Mouse (Mus musculus): ENCODE data around the gene Txlna. TPM values are rescaled to one million over a fixed set of nuclear protein-coding genes. Genes with fewer than 3 reads are reported as not detected.
A peak's percentile ranks its signal among the peaks of the same experiment; 100 is the strongest.

Txlna gene
- total RNA-seq, 1 experiment from 2014 or later, result 41.5 TPM

- ATAC-seq (ENCODE audit: extremely low read depth, insufficient number of reproducible peaks, low FRiP score, poor library complexity, severe bottlenecking), result no peak
Observed at GRCm38 (mm10) chr4:129630944-129631343, 9.9 kb downstream of the Txlna start.

DNA sequence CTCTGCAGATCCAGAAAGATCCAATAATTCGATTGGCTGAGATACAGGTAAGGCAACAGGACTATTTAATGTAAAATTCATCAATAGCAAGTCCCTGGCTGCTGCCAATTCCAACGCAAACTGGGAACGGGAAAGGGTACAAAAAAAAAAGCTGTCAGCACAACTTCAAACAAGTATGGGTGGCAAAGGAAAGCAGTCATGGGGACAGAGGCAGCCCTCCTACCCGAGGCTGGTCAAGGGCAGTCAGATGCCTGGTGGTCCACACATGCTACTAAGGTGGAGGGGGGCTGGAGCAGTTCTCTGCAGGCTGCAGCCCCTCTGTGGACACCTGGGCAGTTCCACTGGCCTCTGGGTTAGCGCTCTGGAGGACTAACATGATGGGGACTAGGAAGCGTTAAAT is 14.8 kb downstream of the Txlna start:
- no peak for ATAC-seq (ENCODE audit: extremely low read depth, insufficient number of reproducible peaks, low FRiP score, poor library complexity, severe bottlenecking)

DNA sequence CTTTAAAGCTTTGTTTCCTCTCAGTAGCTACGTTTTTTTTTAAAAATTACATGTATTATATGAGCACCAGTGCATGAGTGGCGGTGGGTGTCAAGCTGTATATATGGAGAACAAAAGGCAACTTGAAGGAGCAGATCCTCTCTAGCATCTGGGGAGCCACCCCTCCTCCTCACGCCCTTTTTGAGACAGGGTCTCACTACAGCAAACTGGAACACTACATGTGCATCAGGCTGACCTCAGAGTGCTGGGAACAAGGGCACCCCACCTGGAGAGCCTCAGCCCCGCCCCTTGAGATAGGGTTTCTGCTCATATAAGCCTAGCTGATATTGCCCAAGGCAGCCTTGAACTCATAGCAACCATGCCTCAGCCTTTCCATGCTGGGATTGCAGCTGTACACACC is 15.4 kb downstream of the Txlna start:
- ATAC-seq (ENCODE audit: extremely low read depth, insufficient number of reproducible peaks, low FRiP score, poor library complexity, severe bottlenecking), result no peak

DNA sequence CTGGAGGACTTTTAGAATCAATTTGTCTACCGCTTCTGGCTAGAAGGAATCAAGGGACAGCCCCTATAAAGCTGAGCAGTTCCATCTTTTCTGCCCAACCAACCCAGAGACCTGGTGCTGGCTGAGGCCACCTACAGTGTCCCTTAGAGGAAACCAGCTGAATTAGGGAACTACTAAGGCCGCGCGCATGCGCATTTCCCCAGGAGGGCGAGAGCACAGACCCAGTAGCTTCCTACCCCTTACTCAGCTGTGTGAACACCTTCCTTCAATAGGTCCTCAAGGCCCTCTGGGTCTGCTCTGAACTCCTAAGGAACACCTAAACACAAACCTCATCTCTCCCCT is 15.9 kb downstream of the Txlna start:
- peak; percentile 69 for ATAC-seq (ENCODE audit: extremely low read depth, insufficient number of reproducible peaks, low FRiP score, poor library complexity, severe bottlenecking)

- ATAC-seq (ENCODE audit: extremely low read depth, insufficient number of reproducible peaks, low FRiP score, poor library complexity, severe bottlenecking), result peak; percentile 88
Observed at GRCm38 (mm10) chr4:129624281-129625028, 16.4 kb downstream of the Txlna start.

- no peak for ATAC-seq (ENCODE audit: extremely low read depth, insufficient number of reproducible peaks, low FRiP score, poor library complexity, severe bottlenecking)
Observed at GRCm38 (mm10) chr4:129623681-129624091, 17.2 kb downstream of the Txlna start, which contains the start of gene Ccdc28b. TSS of gene Ccdc28b (minus strand) at chr4:129623947.

GRCm38 (mm10) chr4:129622803-129623535 is 17.9 kb downstream of the Txlna start:
- ATAC-seq (ENCODE audit: extremely low read depth, insufficient number of reproducible peaks, low FRiP score, poor library complexity, severe bottlenecking), result no peak

DNA sequence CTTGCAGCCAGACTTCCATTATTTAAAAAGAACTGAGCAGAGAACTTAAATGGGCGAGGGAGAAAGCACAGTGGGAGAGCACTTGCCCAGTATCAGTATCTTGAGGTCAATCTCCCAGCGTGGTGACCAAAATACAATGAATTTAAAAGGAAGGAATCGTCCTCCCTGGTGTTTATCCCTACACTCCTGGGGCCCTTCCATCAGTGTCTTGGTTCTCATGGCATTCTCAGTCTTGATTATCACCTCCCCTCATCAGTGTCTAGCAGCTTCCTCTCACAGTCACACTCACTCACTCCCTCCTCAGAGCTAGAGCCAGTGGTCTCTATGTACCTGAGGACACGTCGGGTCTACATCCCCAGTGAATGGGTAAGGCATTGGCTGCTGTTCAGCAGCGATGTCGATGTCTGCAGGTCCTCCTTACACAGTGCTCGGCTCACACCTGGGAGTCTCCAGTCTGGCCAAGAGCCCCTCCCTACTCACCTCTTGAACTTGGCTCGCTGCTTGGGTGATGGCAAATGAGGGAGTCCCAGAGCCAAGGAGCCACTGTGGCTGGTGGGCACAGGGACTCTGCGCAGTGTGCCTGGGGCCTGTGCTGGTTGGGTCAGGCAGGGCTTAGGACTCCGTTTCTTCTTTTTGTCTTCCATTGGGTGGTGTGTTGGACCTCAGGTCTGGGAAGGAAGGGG is 18.6 kb downstream of the Txlna start:
- ATAC-seq (ENCODE audit: extremely low read depth, insufficient number of reproducible peaks, low FRiP score, poor library complexity, severe bottlenecking), result no peak

GRCm38 (mm10) chr4:129621283-129621841 is 19.5 kb downstream of the Txlna start:
- ATAC-seq (ENCODE audit: extremely low read depth, insufficient number of reproducible peaks, low FRiP score, poor library complexity, severe bottlenecking), result no peak

DNA sequence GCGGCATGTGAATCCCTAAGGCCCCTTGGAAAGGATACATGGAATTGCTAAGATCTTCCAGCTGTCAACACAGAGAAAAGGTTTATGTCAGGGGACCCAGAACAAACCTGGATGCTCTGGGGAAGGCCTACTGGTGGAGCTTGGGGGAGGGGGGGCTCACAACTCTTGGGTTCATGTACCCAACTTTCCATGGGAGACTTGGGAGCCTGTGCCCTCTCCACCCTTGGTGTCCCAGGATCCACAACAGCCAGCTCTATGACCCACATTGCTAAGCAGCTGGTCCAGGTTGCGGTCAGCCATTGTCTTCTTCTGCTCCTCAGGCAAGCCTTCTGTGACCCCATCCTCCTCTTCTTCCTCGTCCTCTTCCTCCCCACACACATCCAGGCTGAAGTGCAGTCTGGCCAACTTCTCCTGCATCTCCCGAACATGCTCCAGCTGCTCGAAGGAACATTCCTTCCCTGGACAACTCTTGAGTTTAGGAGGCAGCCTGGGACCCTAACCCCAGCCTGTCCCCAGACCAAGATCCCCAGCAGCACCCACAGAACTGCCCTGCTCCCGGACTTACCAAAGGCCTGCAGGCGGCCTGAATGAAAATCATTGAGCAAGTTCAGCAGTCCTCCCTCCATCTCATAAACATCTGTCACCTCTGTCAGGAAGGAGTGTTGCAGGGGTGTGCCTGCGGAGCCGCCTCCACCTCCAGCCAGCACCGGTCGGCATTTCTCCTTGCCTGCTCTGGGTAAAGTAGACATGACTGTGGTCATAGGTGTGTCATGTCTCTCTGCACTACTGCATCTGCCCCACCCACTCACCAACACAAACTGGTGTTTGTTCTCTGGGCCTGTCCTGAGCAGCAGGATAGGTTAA is 20.2 kb downstream of the Txlna start:
- no peak for ATAC-seq (ENCODE audit: extremely low read depth, insufficient number of reproducible peaks, low FRiP score, poor library complexity, severe bottlenecking)

DNA sequence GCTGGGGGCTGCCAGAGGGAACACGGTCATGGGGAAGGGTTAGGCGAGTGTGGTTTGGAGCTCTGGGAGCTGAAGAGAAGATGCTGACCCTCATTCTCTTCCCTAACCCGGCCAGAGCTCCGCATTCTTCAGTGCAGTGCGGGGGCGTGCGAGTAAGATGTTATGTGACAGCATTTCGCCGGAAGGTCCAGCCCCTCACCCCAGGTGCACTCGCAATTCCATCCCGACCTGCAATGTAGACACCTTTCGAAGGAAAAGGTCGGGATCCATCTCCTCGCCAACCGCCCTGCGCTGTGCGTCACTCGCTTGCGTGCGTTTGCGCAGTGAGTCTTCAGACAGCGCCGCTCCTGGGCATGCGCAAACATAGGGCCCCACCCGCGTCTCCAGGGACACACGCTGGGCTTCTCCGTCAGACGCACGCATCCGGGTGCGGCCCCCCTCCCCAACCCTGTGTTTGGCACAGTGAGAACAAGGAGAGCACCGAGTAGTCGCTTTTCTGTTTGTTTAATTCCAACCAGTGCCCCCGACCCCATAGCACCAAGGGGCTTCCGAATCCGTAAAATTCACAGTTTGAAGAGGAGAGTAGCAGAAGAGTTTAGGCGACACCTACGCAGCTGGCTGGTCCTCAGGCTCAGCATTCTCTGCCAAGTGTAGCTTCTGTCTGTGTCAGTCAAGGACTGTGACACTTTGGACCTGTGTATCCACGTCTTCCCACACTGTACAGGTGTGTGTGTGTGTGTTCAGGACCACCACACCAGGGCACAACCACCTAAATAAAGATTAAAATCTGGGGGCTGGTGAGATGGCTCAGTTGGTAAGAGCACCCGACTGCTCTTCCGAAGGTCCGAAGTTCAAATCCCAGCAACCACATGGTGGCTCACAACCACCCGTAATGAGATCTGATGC is 21.8 kb downstream of the Txlna start, which contains the start of gene Iqcc:
TSS of gene Iqcc (minus strand) at position 314 of the 906 bp plus-strand sequence.
- peak; percentile 90 for ATAC-seq (ENCODE audit: extremely low read depth, insufficient number of reproducible peaks, low FRiP score, poor library complexity, severe bottlenecking)

GRCm38 (mm10) chr4:129618031-129618430 is 22.8 kb downstream of the Txlna start:
- ATAC-seq (ENCODE audit: extremely low read depth, insufficient number of reproducible peaks, low FRiP score, poor library complexity, severe bottlenecking), result no peak

DNA sequence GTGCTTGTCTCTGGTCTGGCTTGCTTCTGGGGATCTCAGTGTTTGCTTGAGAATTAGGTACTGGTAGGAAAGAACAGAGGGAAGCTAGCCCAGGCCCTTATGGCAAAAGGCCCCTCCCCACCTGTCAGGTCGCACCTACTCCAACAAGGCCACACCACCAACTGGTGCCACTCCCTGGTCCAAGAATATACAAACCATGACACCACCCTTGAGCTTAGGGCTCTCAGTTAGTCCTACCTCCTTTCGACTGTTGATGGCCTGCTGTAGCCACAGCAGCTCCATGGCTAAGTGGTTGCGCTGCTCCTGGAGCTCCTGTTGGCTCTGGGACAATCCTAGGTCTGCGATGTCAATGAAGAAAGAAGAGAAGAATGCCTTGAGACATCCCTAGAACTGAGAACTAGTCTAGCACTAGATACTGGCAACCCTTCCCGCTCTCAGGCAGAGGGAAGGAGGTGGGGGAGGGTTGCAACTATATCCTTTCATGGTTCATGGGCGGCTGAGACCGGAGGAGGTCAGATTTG is 23.7 kb downstream of the Txlna start:
- ATAC-seq (ENCODE audit: extremely low read depth, insufficient number of reproducible peaks, low FRiP score, poor library complexity, severe bottlenecking), result no peak

- ATAC-seq (ENCODE audit: extremely low read depth, insufficient number of reproducible peaks, low FRiP score, poor library complexity, severe bottlenecking), result no peak
Observed at GRCm38 (mm10) chr4:129616631-129617030, 24.2 kb downstream of the Txlna start.

- ATAC-seq (ENCODE audit: extremely low read depth, insufficient number of reproducible peaks, low FRiP score, poor library complexity, severe bottlenecking), result no peak
Observed at GRCm38 (mm10) chr4:129615801-129616290, 25.0 kb downstream of the Txlna start.

GRCm38 (mm10) chr4:129614093-129614492 is 26.8 kb downstream of the Txlna start, which contains the start of gene Dcdc2b:
TSS of gene Dcdc2b (minus strand) at chr4:129614257.
- no peak for ATAC-seq (ENCODE audit: extremely low read depth, insufficient number of reproducible peaks, low FRiP score, poor library complexity, severe bottlenecking)

- no peak for ATAC-seq (ENCODE audit: extremely low read depth, insufficient number of reproducible peaks, low FRiP score, poor library complexity, severe bottlenecking)
Observed at GRCm38 (mm10) chr4:129610472-129610871, 30.4 kb downstream of the Txlna start.

All from neutrophil, adult 5-6 weeks (primary cell).